Mouse (Mus musculus) small intestine, adult 2 months (tissue): Measurements from ENCODE around the gene Cipc. TPM values are rescaled to one million over a fixed set of nuclear protein-coding genes. Genes with fewer than 3 reads are reported as not detected.

Source experiments
- H3K27ac ChIP-seq: fragments of 200-500 bp; 2 replicates; pipeline ENCODE4 v1.5.1; 2012; ENCODE audit warnings: low read depth, low read length, control low read depth, inconsistent platforms; ENCODE audit not compliant: insufficient read depth
- H3K27me3 ChIP-seq: fragments of 200-500 bp; 2 replicates; pipeline ENCODE4 v1.6.1; 2012; ENCODE audit warnings: mild to moderate bottlenecking, moderate library complexity, low read length, inconsistent platforms; ENCODE audit not compliant: control insufficient read depth, insufficient read depth
- H3K36me3 ChIP-seq: fragments of 200-500 bp; 2 replicates; pipeline ENCODE4 v1.6.1; 2012; ENCODE audit warnings: mild to moderate bottlenecking, low read length, control low read depth, inconsistent platforms; ENCODE audit not compliant: control insufficient read depth, insufficient read depth
- H3K4me1 ChIP-seq: fragments of 200-500 bp; 2 replicates; pipeline ENCODE4 v1.6.1; 2012; ENCODE audit warnings: low read length, inconsistent platforms, mixed read lengths; ENCODE audit not compliant: control insufficient read depth, insufficient read depth, insufficient read length
- H3K4me3 ChIP-seq: fragments of 200-500 bp; 2 replicates; pipeline ENCODE4 v1.5.1; 2012; ENCODE audit warnings: low read depth, mild to moderate bottlenecking, control low read depth, inconsistent platforms, low read length, moderate library complexity
- CTCF ChIP-seq: fragments of 200-500 bp; IDR thresholded peaks from 2 replicates; pipeline ENCODE4 v1.5.1; 2012; ENCODE audit warnings: low read depth, mild to moderate bottlenecking, control low read depth, inconsistent platforms, low read length, moderate library complexity, mixed read lengths; ENCODE audit not compliant: insufficient replicate concordance, insufficient read length; ENCODE audit errors: extremely low read depth
- POLR2A ChIP-seq: fragments of 200-500 bp; IDR thresholded peaks from 2 replicates; pipeline ENCODE4 v1.6.1; 2012; ENCODE audit warnings: low read depth, mild to moderate bottlenecking, control low read depth, inconsistent platforms, low read length, moderate library complexity
- WGBS: fragments of 180-500 bp; shearing (Covaris S2); methylation state at CpG from one replicate; pipeline ENCODE4 v1.1.7; 2018; 5-methylcytosine and 5-hydroxymethylcytosine counted together
- polyA plus RNA-seq: library from polyadenylated mRNA; depleted of rRNA; stranded (reverse); fragments of >200 nt; gene quantifications from 2 replicates; pipeline ENCODE4 v1.2.3, GENCODE M21; 2012

Cipc gene
- polyA plus RNA-seq, 1 experiment: 16.3 TPM

GRCm38 (mm10) chr12:86946301-86946781 lies 502 bp upstream of the Cipc start:
- peak overlapping the region; percentile 78 for H3K4me3 ChIP-seq
- WGBS: under 1% methylated on average over 17 of the region's 17 CpGs
- H3K36me3 ChIP-seq: no peaks in the 10 kb centered on the region
- H3K27me3 ChIP-seq: no peaks in the 10 kb centered on the region
- TF ChIP-seq CTCF (no peak), POLR2A (no peak)
- H3K4me1 ChIP-seq: peaks cover 20% of the 10 kb centered on the region
- H3K27ac ChIP-seq: peak overlapping the region; percentile 99

- TF ChIP-seq CTCF: no peak; the same call in 1 of the 2 replicates
- H3K4me1 ChIP-seq: peaks cover 22% of the 10 kb centered on the region
- H3K27ac ChIP-seq: peak overlapping the region; percentile 91
- WGBS: 6% methylated on average over 26 of the region's 26 CpGs
- peaks cover 3% of the 10 kb centered on the region for H3K36me3 ChIP-seq
- no peaks in the 10 kb centered on the region for H3K27me3 ChIP-seq
- peak overlapping the region; percentile 78 for H3K4me3 ChIP-seq
Measured at GRCm38 (mm10) chr12:86947681-86948401, 998 bp downstream of the Cipc start.

- H3K27me3 ChIP-seq: no peaks in the 10 kb centered on the region
- H3K4me1 ChIP-seq: peaks cover 22% of the 10 kb centered on the region
- peak overlapping the region; percentile 91 for H3K27ac ChIP-seq
- TF ChIP-seq CTCF: no peak
- no peak for TF ChIP-seq POLR2A
- WGBS: 12% methylated on average over 6 of the region's 6 CpGs
- H3K36me3 ChIP-seq: peaks cover 7% of the 10 kb centered on the region
- H3K4me3 ChIP-seq: no peak overlapping the region
Measured at GRCm38 (mm10) chr12:86948627-86949026, 1.8 kb downstream of the Cipc start.

GRCm38 (mm10) chr12:86949501-86949900 lies 2.7 kb downstream of the Cipc start:
- Histone ChIP-seq H3K36me3 (peaks cover 12% of the 10 kb centered on the region), H3K4me1 (peaks cover 22% of the 10 kb centered on the region), H3K27me3 (no peaks in the 10 kb centered on the region), H3K27ac (peak overlapping the region; percentile 79; the same call in 1 of the 2 replicates), H3K4me3 (no peak overlapping the region)
- WGBS: 75% methylated on average over 9 of the region's 9 CpGs
- TF ChIP-seq CTCF (no peak), POLR2A (no peak)

GRCm38 (mm10) chr12:86950161-86950960 lies 3.5 kb downstream of the Cipc start:
- Histone ChIP-seq H3K27ac (peak overlapping the region; percentile 67), H3K4me3 (no peak overlapping the region)

GRCm38 (mm10) chr12:86950961-86951360 lies 4.1 kb downstream of the Cipc start:
- WGBS: 92% methylated on average over 3 of the region's 3 CpGs
- Histone ChIP-seq H3K4me3 (no peak overlapping the region), H3K36me3 (peaks cover 17% of the 10 kb centered on the region), H3K4me1 (peaks cover 24% of the 10 kb centered on the region), H3K27me3 (no peaks in the 10 kb centered on the region), H3K27ac (peak overlapping the region; percentile 67)
- no peak for TF ChIP-seq CTCF
- TF ChIP-seq POLR2A: no peak

More at GRCm38 (mm10) chr12:86950161-86950960, 3.5 kb downstream of the Cipc start:
- TF ChIP-seq CTCF (no peak), POLR2A (no peak)
- Histone ChIP-seq H3K36me3 (peaks cover 15% of the 10 kb centered on the region), H3K27me3 (no peaks in the 10 kb centered on the region), H3K4me1 (peaks cover 23% of the 10 kb centered on the region)
- 59% methylated on average over 16 of the region's 16 CpGs for WGBS

- TF ChIP-seq POLR2A: no peak
- no peak for TF ChIP-seq CTCF
- Histone ChIP-seq H3K27ac (no peak overlapping the region), H3K27me3 (no peaks in the 10 kb centered on the region), H3K4me3 (no peak overlapping the region), H3K4me1 (peaks cover 27% of the 10 kb centered on the region), H3K36me3 (peaks cover 24% of the 10 kb centered on the region)
- 87% methylated on average over 10 of the region's 10 CpGs for WGBS
Measured at GRCm38 (mm10) chr12:86952331-86952850, 5.5 kb downstream of the Cipc start.
